Mouse (Mus musculus): ENCODE data around the gene Pid1.
"Not testable (repeated sequence)": the region's sequence is repeated elsewhere in the genome, so short reads cannot be mapped to it uniquely, and the experiment has no call there.

Gene Pid1

DNA sequence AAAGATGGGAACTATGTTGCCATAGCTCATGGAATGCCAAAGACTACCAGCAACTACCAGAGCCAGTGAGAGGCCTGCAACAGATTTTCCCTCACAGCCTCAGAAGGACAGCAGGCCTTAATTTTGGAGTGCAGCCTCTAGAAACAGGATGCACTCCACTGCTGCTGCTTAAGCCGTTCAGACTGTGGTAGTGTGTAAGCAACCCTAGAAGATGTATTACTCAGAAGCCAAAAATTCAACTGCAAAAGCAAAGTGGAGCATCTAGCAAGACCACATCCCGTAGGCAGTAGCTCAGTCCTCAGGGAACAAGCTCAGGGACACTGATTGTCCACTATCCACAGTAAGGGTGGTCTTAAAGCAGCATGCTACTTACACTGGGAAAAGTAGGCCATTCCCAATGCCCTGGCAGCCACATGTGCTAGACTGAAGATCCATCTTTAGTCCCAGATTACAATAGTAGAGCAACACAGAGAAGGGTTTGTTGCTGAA lies 92.2 kb downstream of the Pid1 start:
- no peak for DNase-seq

DNA sequence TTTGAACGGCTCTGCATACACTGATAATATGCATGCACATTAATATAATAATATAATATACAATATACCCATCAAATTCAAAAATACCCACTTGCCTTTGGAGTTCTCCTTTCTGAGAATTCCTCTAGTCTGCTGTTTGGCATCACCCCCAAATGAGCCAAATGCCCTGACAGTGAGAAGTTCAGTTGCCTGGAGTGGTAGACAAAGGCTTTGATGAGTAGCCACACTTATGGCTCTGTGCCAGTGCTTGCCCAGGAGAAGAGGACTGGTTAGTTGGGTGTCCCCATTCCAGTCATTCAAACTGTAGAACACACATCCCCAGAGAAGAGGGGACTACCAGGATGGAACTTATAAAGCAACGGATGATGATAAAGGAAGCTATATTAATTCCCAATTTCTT lies 106.3 kb downstream of the Pid1 start:
- no peak for DNase-seq

DNA sequence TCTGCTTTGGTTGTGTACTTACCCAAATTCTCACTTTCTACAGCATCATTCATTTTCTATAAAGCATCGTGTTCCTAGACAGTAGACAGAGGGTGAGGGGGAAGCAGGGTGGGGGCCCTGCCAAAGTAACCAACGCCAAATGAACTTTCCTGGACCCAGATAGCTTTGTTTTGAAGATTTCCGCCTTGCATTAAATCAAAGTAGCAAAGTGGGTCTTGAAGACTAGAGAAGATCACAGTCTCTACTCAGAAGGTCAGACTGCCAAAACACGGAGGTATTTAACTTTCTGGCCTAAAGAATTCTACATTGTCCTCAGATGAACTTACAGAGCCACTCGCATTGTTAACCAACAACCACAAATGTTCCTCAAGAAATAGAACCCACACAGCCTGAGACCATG lies 109.6 kb downstream of the Pid1 start:
- DNase-seq, result peak in 1 of 2 experiments; percentile 21

DNA sequence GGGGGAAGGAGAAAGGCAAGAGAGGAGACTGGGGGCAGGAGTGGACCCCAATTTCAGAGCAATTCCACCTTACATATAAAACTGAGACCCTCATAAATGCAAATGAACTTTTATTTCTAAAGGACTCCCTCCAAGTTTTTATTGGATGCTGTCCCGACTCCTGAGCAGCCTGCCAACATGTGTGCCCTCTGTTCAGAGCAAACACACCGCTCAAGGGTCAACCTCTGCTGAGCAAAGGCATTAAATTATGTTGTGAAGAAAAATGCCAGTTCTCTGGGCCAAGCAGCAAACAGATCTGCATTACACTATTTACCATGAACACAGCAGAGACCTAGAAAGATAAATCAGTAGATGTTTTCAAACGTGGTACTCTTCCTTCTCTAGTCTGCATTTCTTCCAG lies 110.1 kb downstream of the Pid1 start:
- DNase-seq, result peak; percentile 67 to 74

DNA sequence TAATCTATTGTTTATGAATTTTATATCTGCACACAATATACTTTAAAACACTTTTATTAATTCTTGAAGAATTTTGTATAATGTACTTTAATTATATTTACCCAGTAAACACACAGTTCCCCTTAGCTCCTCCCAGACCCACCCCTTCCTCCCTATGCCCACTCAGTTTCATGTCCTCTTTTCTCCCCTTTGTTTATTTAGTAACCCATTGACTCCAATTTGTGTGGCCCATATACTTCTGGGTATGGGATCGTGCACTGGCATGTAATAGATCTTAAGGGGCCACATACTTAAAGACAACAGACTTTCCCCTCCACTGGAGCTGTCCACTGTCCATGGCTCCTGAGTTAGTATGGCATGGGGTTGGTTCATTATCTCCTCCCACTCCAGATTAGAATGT lies 112.8 kb downstream of the Pid1 start:
- DNase-seq, result no peak

GRCm38 (mm10) chr1:84250770-84251169 lies 113.2 kb downstream of the Pid1 start:
- DNase-seq, result no peak

GRCm38 (mm10) chr1:84249772-84250338 lies 114.1 kb downstream of the Pid1 start:
- DNase-seq, result no peak

DNA sequence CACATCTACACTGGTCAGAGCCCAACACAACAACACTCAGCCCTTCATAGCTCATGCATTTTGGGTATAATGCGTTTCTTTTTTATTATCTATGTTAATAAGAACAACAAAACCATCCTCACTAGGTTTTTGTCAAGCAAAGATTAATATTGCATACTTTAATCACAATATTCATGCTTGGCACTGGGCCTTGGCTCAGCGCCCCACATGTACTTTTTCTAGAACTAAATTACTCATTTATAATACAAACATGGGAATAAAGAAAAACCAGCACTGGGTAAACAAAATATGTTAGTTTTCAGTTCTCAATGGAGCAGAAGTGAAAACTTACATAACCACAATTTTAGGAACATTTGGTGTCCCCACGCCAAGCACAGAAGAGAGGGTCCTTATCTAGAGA lies 116.9 kb downstream of the Pid1 start:
- peak in 1 of 2 experiments; percentile 35 for DNase-seq

DNA sequence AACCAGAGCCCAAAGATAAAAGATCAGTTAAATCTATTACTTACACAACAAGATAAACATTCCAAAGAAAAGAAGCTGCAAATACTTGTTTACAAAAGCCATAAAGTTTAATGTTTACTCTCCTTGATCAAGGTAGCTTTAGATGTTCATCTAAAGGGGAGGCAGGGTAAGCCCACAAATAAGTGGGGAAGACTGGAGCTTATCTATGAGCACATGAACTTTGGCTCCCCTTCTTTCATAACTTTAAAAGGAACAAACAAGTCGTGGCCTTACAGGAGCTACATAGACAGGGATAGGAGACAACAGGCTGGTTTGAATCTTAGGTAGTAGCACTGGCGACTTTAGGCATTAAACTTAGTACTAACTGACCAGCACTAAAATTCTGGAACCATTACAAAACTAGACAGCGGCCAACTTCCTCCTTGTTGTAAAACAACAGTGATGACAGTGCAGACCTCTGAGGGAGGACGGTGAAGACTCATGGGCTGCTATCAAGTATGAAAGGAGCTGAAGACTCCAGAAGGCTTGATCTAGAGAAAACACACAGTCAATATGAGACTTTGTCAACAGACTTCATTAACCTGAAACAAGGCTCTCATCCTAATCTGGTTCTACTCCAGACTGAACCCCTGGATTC lies 122.7 kb downstream of the Pid1 start:
- no peak for DNase-seq

DNA sequence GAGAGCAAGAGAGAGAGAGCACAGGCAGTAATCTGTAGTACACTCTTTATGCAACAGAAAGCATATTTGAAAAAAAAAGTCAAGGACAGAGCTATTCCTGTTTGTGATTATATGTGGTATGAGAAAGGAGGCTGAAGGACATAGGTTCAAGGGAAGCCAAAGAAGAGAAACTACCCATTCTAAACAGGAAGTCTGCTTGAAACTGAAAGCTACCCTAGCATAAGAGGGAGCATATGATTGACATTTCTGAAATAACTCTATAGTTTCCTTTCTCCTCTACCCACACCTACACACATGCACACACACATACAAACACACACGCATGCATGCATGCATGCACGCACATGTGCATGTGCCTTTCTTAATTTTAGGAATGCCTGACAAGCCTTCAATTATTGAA lies 123.8 kb downstream of the Pid1 start:
- no peak for DNase-seq

GRCm38 (mm10) chr1:84230431-84230830 lies 133.5 kb downstream of the Pid1 start:
- no peak for DNase-seq

DNA sequence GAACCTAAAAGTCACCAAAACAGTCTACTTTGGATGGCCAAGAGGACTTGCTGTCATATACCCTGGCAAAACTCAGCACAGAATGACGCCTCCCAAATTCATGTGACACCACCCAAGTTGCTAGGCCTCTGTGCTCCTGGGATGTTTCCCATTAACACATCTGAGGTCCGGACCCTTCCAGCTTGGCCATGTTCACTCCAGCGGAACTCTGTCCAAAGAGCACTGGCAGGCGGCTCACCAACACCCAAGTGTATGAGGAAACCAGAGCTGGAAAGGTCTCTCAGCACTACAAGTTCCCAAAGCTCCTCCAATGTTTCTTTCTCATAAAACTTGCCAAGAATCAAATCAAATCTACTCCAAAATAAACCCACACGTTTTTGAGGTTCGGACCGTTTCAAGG lies 138.4 kb downstream of the Pid1 start:
- peak; percentile 24 to 73 for DNase-seq

DNA sequence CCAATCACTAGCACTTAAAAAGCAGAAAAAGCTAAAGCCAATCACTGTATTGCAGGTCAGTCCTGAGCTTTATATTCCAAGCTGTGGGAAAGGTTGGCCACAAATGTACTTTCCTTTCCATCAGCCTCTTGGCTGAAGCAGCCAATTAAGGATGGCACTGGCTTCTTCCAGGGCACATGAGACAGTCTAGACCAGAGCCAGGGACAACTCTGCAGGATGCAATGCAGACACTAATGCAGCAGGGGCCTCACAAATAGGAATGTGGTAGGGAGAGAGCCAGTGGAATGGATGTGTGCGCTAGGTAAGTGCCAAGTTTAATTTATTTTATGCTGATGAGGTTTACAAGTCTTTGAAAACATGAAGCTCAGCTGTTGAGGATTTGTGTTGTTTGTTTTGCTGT lies 141.9 kb downstream of the Pid1 start:
- DNase-seq, result no peak

DNA sequence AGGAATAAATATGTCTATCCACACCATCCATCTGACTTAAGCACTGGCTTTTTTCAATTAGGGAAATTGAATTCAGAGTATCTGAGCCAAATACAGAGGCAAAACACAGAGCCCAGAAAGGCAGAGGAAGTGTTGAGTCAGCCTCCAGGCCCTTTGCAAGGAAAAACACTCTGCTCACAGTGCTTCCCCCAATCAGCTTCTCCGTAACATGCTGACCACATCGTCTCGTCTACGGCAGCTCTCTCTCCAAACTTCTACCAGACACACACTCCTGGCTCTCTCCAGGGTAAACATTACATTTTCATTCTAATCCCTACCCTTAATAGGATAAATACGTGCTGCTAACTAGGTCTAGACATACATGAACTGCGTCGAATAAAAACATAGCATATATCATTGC lies 145.4 kb downstream of the Pid1 start:
- peak; percentile 36 to 55 for DNase-seq

- no peak for DNase-seq
These were observed 146.2 kb downstream of the Pid1 start for GRCm38 (mm10) chr1:84217777-84218176.

GRCm38 (mm10) chr1:84211507-84211906 lies 152.5 kb downstream of the Pid1 start:
- DNase-seq, result no peak

DNA sequence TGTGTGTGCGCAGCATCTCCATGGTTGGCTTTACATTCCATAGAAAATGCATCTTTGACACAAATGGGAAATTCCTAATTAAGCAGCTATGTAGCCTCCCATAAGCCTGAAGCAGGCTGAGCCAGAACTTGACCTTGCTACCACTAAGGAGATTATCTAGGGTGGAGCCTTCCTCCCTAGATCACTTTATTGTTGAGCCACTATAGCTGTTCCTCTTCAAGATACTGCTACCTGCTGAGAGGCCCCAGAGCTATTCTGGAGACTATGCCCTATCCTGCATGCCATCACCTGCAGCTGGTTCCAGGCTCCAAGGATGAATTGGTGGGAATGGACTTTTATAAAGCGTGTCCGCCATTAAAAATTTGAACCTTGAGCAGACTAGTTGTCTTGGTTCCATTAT lies 158.2 kb downstream of the Pid1 start:
- DNase-seq, result not testable (repeated sequence)

- no peak for DNase-seq
These were observed 160.5 kb downstream of the Pid1 start for GRCm38 (mm10) chr1:84203494-84203893.

GRCm38 (mm10) chr1:84199890-84200289 lies 164.1 kb downstream of the Pid1 start:
- DNase-seq, result peak in 1 of 2 experiments; percentile 8

- DNase-seq, result no peak
These were observed 165.1 kb downstream of the Pid1 start for GRCm38 (mm10) chr1:84198887-84199286.

- no peak for DNase-seq
These were observed 171.8 kb downstream of the Pid1 start for GRCm38 (mm10) chr1:84192167-84192566.

GRCm38 (mm10) chr1:84189446-84189845 lies 174.5 kb downstream of the Pid1 start:
- no peak for DNase-seq

DNA sequence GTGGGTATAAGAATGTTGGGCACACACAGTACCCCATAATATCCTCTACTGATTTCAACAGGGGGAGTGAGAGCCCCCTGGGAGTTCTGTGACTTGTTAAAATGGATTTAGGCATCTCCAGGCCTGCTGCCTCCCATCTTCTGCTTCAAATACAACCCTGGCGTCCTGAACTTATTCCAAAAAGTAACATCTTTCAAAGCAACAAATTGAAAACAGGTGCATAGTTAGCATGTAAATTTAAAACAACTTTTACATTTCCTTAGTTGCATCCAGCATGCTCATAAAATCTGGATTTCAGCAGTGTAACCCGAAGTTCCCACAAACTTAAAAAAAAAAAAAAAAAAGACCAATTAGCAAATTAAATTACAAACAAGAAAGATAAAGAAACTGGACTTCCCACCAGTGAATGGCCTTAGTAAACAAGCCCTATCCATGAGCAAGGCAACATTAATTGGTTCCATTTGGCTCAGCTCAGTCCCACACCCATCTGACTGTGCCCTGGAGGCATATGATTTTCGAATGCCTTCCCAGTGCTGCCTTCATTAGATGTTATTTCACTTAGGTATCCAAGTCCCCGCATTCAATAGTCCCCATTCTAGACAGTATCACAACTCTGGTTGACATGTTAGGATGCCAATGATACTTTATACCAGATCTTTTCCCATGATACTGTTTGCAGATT lies 177.1 kb downstream of the Pid1 start:
- no peak for DNase-seq

DNA sequence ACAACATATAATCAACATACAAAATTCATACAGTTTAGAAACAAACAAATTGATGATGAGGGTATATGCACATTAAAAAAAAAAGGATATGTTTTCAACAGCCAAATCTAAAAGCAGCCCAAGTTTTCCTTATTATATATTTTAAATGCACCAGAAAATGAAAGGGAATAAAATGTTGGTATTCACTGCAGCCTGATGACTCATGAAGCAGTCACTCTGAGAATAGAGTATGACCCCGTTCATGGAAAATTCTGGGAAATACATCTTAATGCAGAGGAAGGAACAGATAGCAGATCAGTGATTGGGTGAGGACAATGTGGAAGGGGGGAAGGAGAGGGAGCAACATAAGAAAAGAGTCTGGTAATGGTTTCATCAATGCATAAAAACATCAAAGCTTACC lies 186.3 kb downstream of the Pid1 start:
- DNase-seq, result no peak

All from kidney, postnatal 25 days (tissue).